Mouse (Mus musculus) kidney, postnatal 14 days (tissue): Measurements from ENCODE around the gene Sema6c.

Experiments used
- DNase-seq: peaks from one replicate; pipeline ENCODE4 v3.0.0; 2022; ENCODE audit warnings: mixed read lengths

The Sema6c gene

GRCm38 (mm10) chr3:95142617-95143011 lies 17.6 kb upstream of the Sema6c start:
- peak; percentile 91 for DNase-seq

GRCm38 (mm10) chr3:95147924-95148323 lies 12.3 kb upstream of the Sema6c start:
- DNase-seq = peak; percentile 57

- no peak for DNase-seq
Observed at GRCm38 (mm10) chr3:95153874-95154273, 6.4 kb upstream of the Sema6c start.

- DNase-seq = no peak
Observed at GRCm38 (mm10) chr3:95159511-95159986, 708 bp upstream of the Sema6c start.

GRCm38 (mm10) chr3:95161041-95161551 lies 839 bp downstream of the Sema6c start:
- peak; percentile 31 for DNase-seq

GRCm38 (mm10) chr3:95161618-95162344 lies 1.5 kb downstream of the Sema6c start:
- no peak for DNase-seq

- no peak for DNase-seq
Observed at GRCm38 (mm10) chr3:95162345-95162628, 2.0 kb downstream of the Sema6c start.

GRCm38 (mm10) chr3:95163419-95164255 lies 3.4 kb downstream of the Sema6c start:
- DNase-seq = peak; percentile 28

GRCm38 (mm10) chr3:95164256-95164550 lies 3.9 kb downstream of the Sema6c start:
- DNase-seq = no peak

GRCm38 (mm10) chr3:95164840-95165239 lies 4.6 kb downstream of the Sema6c start:
- DNase-seq = no peak

GRCm38 (mm10) chr3:95169996-95170395 lies 9.7 kb downstream of the Sema6c start:
- DNase-seq = no peak

- DNase-seq = no peak
Observed at GRCm38 (mm10) chr3:95171105-95171504, 10.8 kb downstream of the Sema6c start.

GRCm38 (mm10) chr3:95172526-95173255 lies 12.4 kb downstream of the Sema6c start:
- peak; percentile 23 for DNase-seq

GRCm38 (mm10) chr3:95173256-95173949 lies 13.1 kb downstream of the Sema6c start:
- DNase-seq = peak; percentile 51

- DNase-seq = peak; percentile 90
Observed at GRCm38 (mm10) chr3:95174011-95174592, 13.8 kb downstream of the Sema6c start.

GRCm38 (mm10) chr3:95176500-95176899 lies 16.2 kb downstream of the Sema6c start:
- no peak for DNase-seq

GRCm38 (mm10) chr3:95177583-95177982 lies 17.3 kb downstream of the Sema6c start:
- DNase-seq = no peak

- DNase-seq = no peak
Observed at GRCm38 (mm10) chr3:95178948-95179347, 18.7 kb downstream of the Sema6c start.

GRCm38 (mm10) chr3:95179890-95180289 lies 19.6 kb downstream of the Sema6c start:
- no peak for DNase-seq

- no peak for DNase-seq
Observed at GRCm38 (mm10) chr3:95181841-95182240, 21.6 kb downstream of the Sema6c start.

- DNase-seq = no peak
Observed at GRCm38 (mm10) chr3:95184796-95185577, 24.7 kb downstream of the Sema6c start.

- DNase-seq = no peak
Observed at GRCm38 (mm10) chr3:95186100-95186499, 25.8 kb downstream of the Sema6c start.
